Mouse (Mus musculus) thymus, postnatal 4 days (tissue): ENCODE measurements around the gene Nrgn.

Experiments used
- DNase-seq: peaks from one replicate; pipeline ENCODE4 v3.0.0; 2021

Nrgn gene

GRCm38 (mm10) chr9:37554279-37554678 lies 1.6 kb upstream of the Nrgn start:
- DNase-seq = no peak

GRCm38 (mm10) chr9:37551751-37552531 lies 763 bp downstream of the Nrgn start:
- no peak for DNase-seq

- DNase-seq = no peak
Observed at GRCm38 (mm10) chr9:37550435-37550834, 2.3 kb downstream of the Nrgn start.

- no peak for DNase-seq
Observed at GRCm38 (mm10) chr9:37546889-37547288, 5.8 kb downstream of the Nrgn start.

- DNase-seq = no peak
Observed at GRCm38 (mm10) chr9:37545847-37546452, 6.8 kb downstream of the Nrgn start.

- peak; percentile 14 for DNase-seq
Observed at GRCm38 (mm10) chr9:37545166-37545610, 7.5 kb downstream of the Nrgn start.

- DNase-seq = peak; percentile 82
Observed at GRCm38 (mm10) chr9:37544447-37545165, 8.1 kb downstream of the Nrgn start.

- no peak for DNase-seq
Observed at GRCm38 (mm10) chr9:37543869-37544440, 8.7 kb downstream of the Nrgn start.

GRCm38 (mm10) chr9:37541851-37542642 lies 10.7 kb downstream of the Nrgn start:
- no peak for DNase-seq

GRCm38 (mm10) chr9:37540701-37541575 lies 11.8 kb downstream of the Nrgn start:
- DNase-seq = no peak

- DNase-seq = no peak
Observed at GRCm38 (mm10) chr9:37540226-37540625, 12.5 kb downstream of the Nrgn start.

GRCm38 (mm10) chr9:37539170-37540025 lies 13.3 kb downstream of the Nrgn start, which contains the start of gene Vsig2:
Gene Vsig2 (plus strand): TSS chr9:37539255.
- no peak for DNase-seq

- no peak for DNase-seq
Observed at GRCm38 (mm10) chr9:37537658-37538250, 14.9 kb downstream of the Nrgn start.

- no peak for DNase-seq
Observed at GRCm38 (mm10) chr9:37536851-37537250, 15.9 kb downstream of the Nrgn start.

- no peak for DNase-seq
Observed at GRCm38 (mm10) chr9:37530888-37531705, 21.6 kb downstream of the Nrgn start.

GRCm38 (mm10) chr9:37530031-37530887 lies 22.4 kb downstream of the Nrgn start:
- DNase-seq = peak; percentile 53

- DNase-seq = no peak
Observed at GRCm38 (mm10) chr9:37528225-37528970, 24.3 kb downstream of the Nrgn start.
